In genomic region chr3:54376014-54376413, GRCm38 (mm10) we compare ENCODE assay signal across 22 mouse cellular contexts. TPM values are rescaled to one million over a fixed set of nuclear protein-coding genes. Genes with fewer than 3 reads are reported as not detected.
DNase-seq lines count a peak whose midpoint lies in the region; ATAC-seq and TF ChIP-seq lines count a peak whose summit lies in the region.
"Had no signal": no experiment of that assay in that cellular context is flagged by ENCODE, and none has a peak within 500 bp of the region (broad histone marks: within the 10 kb centered on the region; RNA-seq: fewer than 3 reads in every experiment).

No protein-coding gene starts in this region.

- WGBS in midbrain, embryonic 11.5 days, result 94% methylated on average over 6 of the region's 6 CpGs
- 94% methylated on average over 6 of the region's 6 CpGs for WGBS in midbrain, embryonic 15.5 days

- H3K9ac ChIP-seq in midbrain, embryonic 11.5 days (ENCODE audit: low read length), result no peak overlapping the region
- no peak overlapping the region for H3K9ac ChIP-seq in midbrain, embryonic 15.5 days
- H3K9ac ChIP-seq in ES-E14 (ENCODE audit: insufficient read depth, low read depth, low read length, poor library complexity, severe bottlenecking), result no peak overlapping the region
- H3K9ac ChIP-seq: embryonic facial prominence, embryonic 12.5 days; forebrain, embryonic 13.5 days; forebrain, embryonic 15.5 days; forebrain, postnatal 0 days had no signal

- no peak for ATAC-seq in midbrain, embryonic 11.5 days (ENCODE audit: low FRiP score)
- no peak for ATAC-seq in midbrain, embryonic 15.5 days (replicated peaks)
- ATAC-seq: CD4-positive, CD25-positive, alpha-beta regulatory T cell, adult 4 months; forebrain, embryonic 13.5 days; forebrain, embryonic 15.5 days; forebrain, postnatal 0 days had no signal

- in situ Hi-C loops in ES-E14 (cut with MboI; ENCODE audit: low sequenced_read_pairs in 2 of 2, unreplicated experiment in 2 of 2), result no loop called here

- peak; percentile 56 for DNase-seq in midbrain, embryonic 11.5 days (ENCODE audit: low spot score, missing footprints)
- DNase-seq in ES-E14 (ENCODE audit: low read depth, low spot score), result no peak
- peak; percentile 7 for DNase-seq in ZHBTc4 (ENCODE audit: low read depth, low spot score)
- DNase-seq in kidney, postnatal 36 days, result no peak
- DNase-seq: adrenal gland, adult 2 months; adrenal gland, postnatal 10 days; adrenal gland, postnatal 36 days; B cell, adult 2 months; cerebellum, adult 11-12 months; cerebellum, adult 2 months; cerebellum, adult 9-10 months; cerebellum, postnatal 10 days; cerebellum, postnatal 25 days; forebrain, postnatal 0 days had no signal

- no peaks in the 10 kb centered on the region for H3K9me3 ChIP-seq in midbrain, embryonic 11.5 days (ENCODE audit: control insufficient read depth, low read length)
- H3K9me3 ChIP-seq in midbrain, embryonic 15.5 days, result no peaks in the 10 kb centered on the region
- H3K9me3 ChIP-seq in ES-E14 (ENCODE audit: control insufficient read depth, insufficient read depth, low read depth, low read length), result no peaks in the 10 kb centered on the region
- H3K9me3 ChIP-seq: embryonic facial prominence, embryonic 10.5 days; embryonic facial prominence, embryonic 12.5 days; forebrain, embryonic 13.5 days; forebrain, embryonic 15.5 days had no signal

- no peaks in the 10 kb centered on the region for H3K4me1 ChIP-seq in midbrain, embryonic 11.5 days (ENCODE audit: control insufficient read depth, insufficient read depth, low read length)
- H3K4me1 ChIP-seq in midbrain, embryonic 15.5 days, result peaks cover 4% of the 10 kb centered on the region; the same call in 1 of the 2 replicates
- H3K4me1 ChIP-seq in ES-E14 (ENCODE audit: control insufficient read depth in 2 of 2, insufficient read depth in 2 of 2, low read length in 2 of 2, poor library complexity in 1 of 2), result no peaks in the 10 kb centered on the region
- H3K4me1 ChIP-seq: embryonic facial prominence, embryonic 10.5 days; embryonic facial prominence, embryonic 12.5 days; forebrain, embryonic 15.5 days had no signal

- H3K27ac ChIP-seq in midbrain, embryonic 11.5 days (ENCODE audit: low read depth, low read length), result no peak overlapping the region
- H3K27ac ChIP-seq in midbrain, embryonic 15.5 days, result no peak overlapping the region
- H3K27ac ChIP-seq in ES-E14 (ENCODE audit: insufficient read depth, low read depth, low read length, poor library complexity, severe bottlenecking), result no peak overlapping the region
- H3K27ac ChIP-seq: embryonic facial prominence, embryonic 10.5 days; embryonic facial prominence, embryonic 12.5 days; forebrain, embryonic 13.5 days; forebrain, embryonic 15.5 days had no signal

- no peak overlapping the region for H3K4me3 ChIP-seq in midbrain, embryonic 11.5 days (ENCODE audit: low read depth, low read length)
- H3K4me3 ChIP-seq in midbrain, embryonic 15.5 days, result no peak overlapping the region
- H3K4me3 ChIP-seq in ES-E14 (ENCODE audit: insufficient read depth in 1 of 2, low read depth in 1 of 2, low read length in 2 of 2, poor library complexity in 1 of 2, severe bottlenecking in 1 of 2), result no peak overlapping the region
- H3K4me3 ChIP-seq: embryonic facial prominence, embryonic 10.5 days; embryonic facial prominence, embryonic 12.5 days; forebrain, embryonic 13.5 days; forebrain, embryonic 15.5 days had no signal

- H3K4me2 ChIP-seq in midbrain, embryonic 11.5 days, result no peak overlapping the region
- no peak overlapping the region for H3K4me2 ChIP-seq in midbrain, embryonic 15.5 days
- H3K4me2 ChIP-seq: embryonic facial prominence, embryonic 12.5 days; forebrain, embryonic 13.5 days; forebrain, embryonic 15.5 days had no signal

- no peaks in the 10 kb centered on the region for H3K27me3 ChIP-seq in midbrain, embryonic 11.5 days (ENCODE audit: control insufficient read depth, insufficient read depth, low read length)
- no peaks in the 10 kb centered on the region for H3K27me3 ChIP-seq in midbrain, embryonic 15.5 days (replicated peaks)
- H3K27me3 ChIP-seq: CH12.LX; embryonic facial prominence, embryonic 12.5 days; forebrain, embryonic 13.5 days; forebrain, embryonic 15.5 days had no signal

- no peaks in the 10 kb centered on the region for H3K36me3 ChIP-seq in midbrain, embryonic 11.5 days (ENCODE audit: control insufficient read depth, insufficient read depth, low read length)
- no peaks in the 10 kb centered on the region for H3K36me3 ChIP-seq in midbrain, embryonic 15.5 days (replicated peaks)
- H3K36me3 ChIP-seq in ES-E14 (ENCODE audit: control insufficient read depth, insufficient read depth, low read length, poor library complexity, severe bottlenecking), result no peaks in the 10 kb centered on the region
- H3K36me3 ChIP-seq: embryonic facial prominence, embryonic 10.5 days; forebrain, embryonic 15.5 days had no signal

TF ChIP-seq in ES-E14, 5 proteins besides CTCF, POLR2A, EP300 and RAD21:
- no peak for TF ChIP-seq MAFK (IDR thresholded peaks at IDR 0.05; ENCODE audit: insufficient read depth, low read depth, low read length)
- TF ChIP-seq ZC3H11A (IDR thresholded peaks at IDR 0.05; ENCODE audit: borderline replicate concordance, low read depth, low read length), result no peak
- TF ChIP-seq CHD2 (IDR thresholded peaks at IDR 0.05; ENCODE audit: low read depth, low read length), result peak; percentile 72; the same call in 1 of the 2 replicates
- TF ChIP-seq ZNF384 (IDR thresholded peaks at IDR 0.05; ENCODE audit: low read depth, low read length), result no peak
- no peak for TF ChIP-seq HCFC1 (IDR thresholded peaks at IDR 0.05; ENCODE audit: borderline replicate concordance, insufficient read depth, low read length)

RNA-seq across cellular contexts. Expression of gene Postn, which starts 15.1 kb away (rescaled TPM):
- polyA plus RNA-seq in midbrain, embryonic 11.5 days (2014; fragmentation: Nextera tagmentation; extraction: Ambion mirVana), result 17.4 and 22.6 TPM in 2 replicates
- 12.2 and 13.5 TPM in 2 replicates for polyA plus RNA-seq in midbrain, embryonic 15.5 days (2015; fragmentation: Nextera tagmentation; extraction: Ambion mirVana)
- 1.1 and 2.8 TPM in 2 replicates for total RNA-seq in ES-E14 (2012; rRNA removed)
- total RNA-seq: MEL had no signal
- polyA plus RNA-seq: CD4-positive, CD25-positive, alpha-beta regulatory T cell, adult 4 months had no signal

Comparison
In these comparisons a context has a peak if more than half of its experiments do, and no peak if none do; other contexts are left out.
1. DNase-seq: peak in midbrain, embryonic 11.5 days (single experiment) and ZHBTc4 (single experiment); none in ES-E14 (single experiment) and kidney, postnatal 36 days (0 of 2).